Mouse (Mus musculus) kidney, adult 9 months (tissue): ENCODE measurements around the gene Jph4.

Experiments used
- DNase-seq: peaks from one replicate; pipeline ENCODE4 v3.0.0; 2022

Jph4 gene

GRCm38 (mm10) chr14:55093927-55094326, 22.8 kb downstream of the Jph4 start:
- DNase-seq: no peak

GRCm38 (mm10) chr14:55092011-55092577, 24.6 kb downstream of the Jph4 start, which contains the start of gene Zfhx2:
Gene Zfhx2 (minus strand): TSS chr14:55092324.
- peak; percentile 97 for DNase-seq

DNA sequence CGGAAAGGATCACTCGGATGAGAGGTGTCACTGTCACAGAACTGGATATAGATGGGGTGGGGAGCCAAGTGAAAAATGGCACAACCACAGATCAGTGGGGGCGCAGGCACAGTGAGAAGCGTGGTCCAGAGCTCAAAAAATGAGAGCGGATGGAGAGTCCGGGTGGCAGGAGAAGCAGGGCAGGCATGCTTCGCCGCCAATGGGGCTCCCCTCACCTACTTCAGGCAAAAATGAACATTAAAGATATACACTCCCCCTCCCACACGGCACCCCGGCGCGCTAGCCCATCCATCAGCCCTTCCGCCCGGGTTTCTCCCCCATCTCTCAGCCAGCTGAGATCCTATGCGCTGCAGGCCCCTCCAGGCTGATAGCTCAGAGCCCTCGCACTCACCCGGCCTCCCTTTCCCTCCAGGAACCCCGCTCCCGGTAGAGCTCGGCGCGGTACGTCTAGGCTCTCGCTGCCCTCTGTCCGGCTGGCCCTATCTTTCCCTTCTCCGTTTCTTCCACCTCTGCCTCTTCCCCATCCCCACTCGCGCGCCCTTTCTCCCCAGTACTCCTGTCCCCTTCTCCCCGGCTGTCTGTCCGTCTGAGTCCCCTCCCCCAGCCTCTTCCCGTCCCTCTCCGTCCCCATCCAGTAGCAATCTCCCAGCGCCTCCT, 25.4 kb downstream of the Jph4 start:
- DNase-seq: no peak

DNA sequence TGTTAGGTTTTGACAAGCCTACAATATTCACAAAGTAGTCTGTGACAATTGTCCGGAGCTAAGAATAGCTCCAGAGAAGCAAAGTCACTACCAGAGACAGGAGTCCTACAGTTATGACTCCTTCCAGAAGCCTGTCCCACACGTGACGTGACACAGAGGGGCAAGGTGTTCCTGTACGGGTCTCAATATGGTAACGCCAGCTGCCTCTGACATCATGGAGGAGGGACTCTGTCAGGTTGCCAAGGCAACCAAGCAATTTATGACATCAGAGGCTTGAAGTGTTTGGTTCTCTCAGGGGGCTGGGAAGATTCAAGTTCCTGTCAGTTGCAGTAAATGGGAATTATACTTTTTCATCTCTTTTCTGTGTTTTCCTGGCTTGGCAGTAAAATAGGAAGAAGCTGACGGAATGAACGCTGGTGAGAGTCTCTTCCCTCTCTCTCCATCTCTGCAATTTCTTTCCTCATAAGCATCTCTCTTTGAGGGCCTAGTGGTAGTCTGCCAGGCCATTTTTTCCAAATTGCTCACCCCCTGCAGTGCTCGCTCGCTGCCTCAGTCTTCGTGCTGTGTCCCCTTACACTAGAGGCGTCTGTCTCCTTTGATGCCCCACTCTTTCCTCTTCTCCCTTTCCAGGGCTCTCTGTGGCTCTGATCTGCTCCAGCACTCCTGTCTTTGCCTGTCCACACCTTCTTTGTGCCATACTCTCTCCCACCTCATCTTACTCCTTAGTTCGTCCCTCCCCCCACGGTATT, 27.4 kb downstream of the Jph4 start:
- peak; percentile 25 for DNase-seq

GRCm38 (mm10) chr14:55086009-55086514, 30.7 kb downstream of the Jph4 start:
- DNase-seq: no peak

GRCm38 (mm10) chr14:55085324-55086008, 31.3 kb downstream of the Jph4 start:
- peak; percentile 84 for DNase-seq

DNA sequence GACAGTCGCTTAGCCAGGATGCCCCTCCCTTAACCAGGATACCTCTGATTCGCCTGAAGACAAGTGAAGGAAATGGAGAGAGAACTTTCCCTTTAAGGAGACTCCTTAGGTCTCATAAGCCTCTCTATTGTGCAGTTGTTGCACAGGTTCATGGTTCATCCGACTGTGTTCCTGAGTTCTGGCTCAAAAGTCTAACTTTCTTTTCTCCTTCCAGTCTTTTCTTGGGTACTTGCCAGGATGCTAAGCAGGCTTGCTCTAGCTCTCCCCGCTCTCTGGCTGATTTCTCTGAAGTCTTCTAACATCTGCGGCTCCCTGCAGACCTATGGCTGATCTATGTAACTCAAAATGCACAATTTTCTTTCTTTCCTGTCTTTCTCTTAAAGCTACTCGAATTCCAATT, 33.3 kb downstream of the Jph4 start:
- DNase-seq: peak; percentile 85

GRCm38 (mm10) chr14:55081105-55081504, 35.6 kb downstream of the Jph4 start:
- DNase-seq: no peak

GRCm38 (mm10) chr14:55079214-55079970, 37.3 kb downstream of the Jph4 start:
- DNase-seq: peak; percentile 73

GRCm38 (mm10) chr14:55078366-55078989, 38.3 kb downstream of the Jph4 start:
- DNase-seq: no peak

DNA sequence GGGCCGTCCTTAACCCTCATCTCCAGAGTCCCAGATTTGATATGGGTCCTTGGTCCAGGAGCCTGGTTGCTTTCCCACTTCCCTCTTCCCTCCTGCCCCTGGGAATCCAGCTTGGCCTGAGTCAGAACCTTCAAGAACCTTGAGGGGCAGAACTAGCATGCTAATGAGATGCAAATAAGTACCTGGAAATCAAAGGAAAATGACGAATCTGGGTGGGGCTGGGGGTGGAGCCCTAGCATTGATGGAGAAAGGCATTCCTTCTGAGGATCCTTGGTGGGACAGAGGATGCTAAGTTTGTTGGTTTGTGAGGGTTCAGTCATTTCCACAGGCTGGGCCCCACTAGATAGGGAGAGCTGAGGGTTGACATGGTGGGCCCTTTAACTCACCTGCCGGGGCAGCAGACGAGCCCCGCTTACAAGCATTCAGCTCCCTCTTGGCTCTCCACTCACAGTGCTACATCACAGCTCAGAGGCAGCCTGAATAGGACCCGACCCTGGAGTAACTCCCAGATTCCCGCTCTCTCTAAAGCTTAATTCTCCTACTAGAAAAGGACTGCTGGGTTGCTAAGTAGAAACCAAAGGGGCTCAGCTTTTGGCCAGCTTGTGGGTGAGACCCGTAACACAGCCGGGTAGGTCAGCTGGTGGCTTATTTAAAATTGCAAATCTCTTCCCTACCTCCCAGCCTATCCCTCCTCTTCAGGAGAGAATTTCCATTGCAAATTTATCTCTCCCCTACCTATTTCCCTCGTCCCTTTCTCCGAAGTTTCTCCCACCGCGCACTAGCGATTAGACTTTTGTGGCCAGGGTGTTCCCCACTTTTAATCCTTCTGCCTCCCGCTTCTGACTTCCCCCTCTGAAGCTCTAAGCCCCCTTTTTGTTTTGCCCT, 39.0 kb downstream of the Jph4 start:
- DNase-seq: no peak

DNA sequence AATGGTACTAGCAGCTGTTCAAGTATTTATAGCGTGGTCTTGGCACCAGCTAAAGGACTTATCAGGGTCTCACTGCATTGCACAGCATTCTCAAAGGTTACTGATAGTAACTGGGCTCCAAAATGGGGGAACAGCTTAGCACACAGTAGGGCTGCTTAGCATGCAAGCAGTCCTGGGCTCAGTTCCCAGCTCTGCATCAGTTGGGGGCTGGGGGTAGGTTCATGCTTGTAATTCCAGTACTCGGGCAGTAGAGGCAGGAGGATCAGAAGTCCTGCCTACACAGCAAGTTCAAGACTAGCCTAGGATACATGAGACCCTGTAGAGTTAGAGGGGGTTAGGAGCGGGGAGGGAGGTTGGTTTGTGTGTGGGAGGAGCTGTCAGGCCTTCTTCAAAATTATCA, 39.8 kb downstream of the Jph4 start:
- no peak for DNase-seq

DNA sequence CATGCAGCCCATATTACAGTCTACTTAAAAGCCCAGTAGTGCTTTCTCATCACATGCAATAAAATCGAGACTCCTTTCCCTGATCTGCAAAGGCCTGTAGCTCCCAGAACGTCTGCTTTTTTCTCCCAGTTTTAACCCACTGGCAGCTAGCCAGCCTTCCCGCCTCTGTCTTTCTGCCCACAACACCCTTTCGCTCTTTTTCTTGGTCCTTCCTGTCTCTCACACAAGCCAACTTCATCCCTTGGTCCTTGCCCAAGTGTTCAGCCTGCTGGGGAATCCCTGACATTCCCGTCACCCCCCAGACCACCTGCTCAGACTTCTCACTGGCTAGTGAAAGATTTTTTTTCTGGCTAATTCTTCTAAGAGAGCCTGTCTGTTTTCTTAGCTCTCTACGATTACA, 40.5 kb downstream of the Jph4 start:
- no peak for DNase-seq

GRCm38 (mm10) chr14:55074416-55074815, 42.3 kb downstream of the Jph4 start:
- DNase-seq: no peak

DNA sequence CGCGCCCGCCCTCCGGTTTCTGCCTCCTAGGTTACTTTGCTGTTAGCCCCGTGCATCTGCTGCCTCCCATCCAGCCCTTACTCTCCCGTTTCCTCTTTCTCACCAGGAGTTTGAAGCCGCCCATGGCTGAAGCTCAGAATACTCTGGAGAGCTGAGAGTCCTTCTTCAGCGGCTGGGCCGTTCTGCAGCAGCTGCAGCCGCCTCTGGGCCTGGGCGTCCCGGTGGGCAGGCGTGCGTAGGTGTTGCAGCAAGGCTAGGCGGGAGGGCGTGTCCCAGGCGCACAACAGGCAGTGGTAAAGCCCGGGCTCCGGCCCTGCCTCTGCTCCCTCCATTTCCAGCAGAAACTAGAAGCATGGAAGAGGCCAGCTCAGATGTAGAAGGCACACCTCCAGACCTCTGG, 45.0 kb downstream of the Jph4 start:
- DNase-seq: no peak

GRCm38 (mm10) chr14:55066042-55066441, 50.7 kb downstream of the Jph4 start:
- DNase-seq: no peak

DNA sequence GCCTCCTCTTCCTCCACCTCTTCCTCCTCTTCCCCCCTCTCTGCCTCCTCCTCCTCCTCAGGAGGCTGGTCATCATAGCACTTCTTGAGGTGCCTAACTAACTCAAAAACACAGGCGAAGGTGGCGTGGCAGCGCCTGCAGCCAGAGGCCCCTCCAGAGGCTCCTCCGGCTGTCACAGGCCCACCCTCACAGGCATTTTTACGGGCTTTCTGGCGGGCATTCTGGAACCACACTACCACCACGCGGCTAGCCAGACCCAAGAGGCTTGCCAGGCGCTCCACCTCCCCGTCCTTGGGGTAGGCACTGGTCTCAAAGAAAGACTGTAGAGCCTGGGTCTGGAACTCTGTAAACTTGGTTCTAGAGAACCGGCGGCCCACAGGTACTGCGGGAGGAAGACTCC, 51.3 kb downstream of the Jph4 start:
- DNase-seq: no peak

DNA sequence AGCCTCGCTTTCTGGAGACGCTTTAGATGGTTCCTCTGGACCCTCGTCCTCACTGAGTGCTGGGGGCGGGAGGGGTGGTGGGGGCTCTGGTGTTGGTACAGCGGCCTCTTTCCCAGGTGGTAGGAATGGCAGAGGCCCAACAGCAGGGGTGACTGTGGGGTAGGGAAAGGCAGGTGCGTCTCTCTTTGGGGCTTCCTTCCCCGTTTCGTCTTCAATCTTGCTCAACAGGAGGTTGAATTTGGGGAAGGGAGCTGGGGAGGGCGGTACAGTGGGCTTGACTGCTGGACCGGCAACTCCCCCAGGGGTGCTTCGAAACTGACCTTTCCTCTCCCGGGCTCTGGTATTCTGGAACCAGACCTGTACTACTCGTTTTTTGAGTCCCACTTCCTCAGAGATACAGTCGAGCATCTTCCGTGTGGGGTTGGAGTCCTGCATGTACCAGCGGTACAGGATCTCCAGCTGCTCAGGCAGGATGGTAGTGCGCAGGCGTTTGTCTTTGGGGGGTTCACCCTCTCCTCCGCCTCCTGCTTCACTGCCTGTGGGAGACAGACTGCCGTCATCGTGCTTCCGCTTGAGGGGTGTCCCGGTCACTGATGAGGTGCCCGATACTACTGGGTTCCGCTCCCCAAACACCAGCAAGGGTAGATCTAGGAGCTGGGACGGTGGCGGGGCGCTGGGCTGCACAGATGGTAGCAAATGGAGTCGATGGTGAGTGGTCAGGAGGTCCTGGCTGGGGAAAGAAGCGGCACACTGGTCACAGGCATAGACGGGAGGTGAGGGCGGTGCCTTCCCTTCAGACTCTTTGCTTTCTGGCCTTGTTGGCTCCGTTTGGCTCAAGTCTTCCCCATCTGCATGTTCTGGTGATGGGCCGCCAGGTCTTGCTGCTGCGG, 52.0 kb downstream of the Jph4 start:
- DNase-seq: no peak

- no peak for DNase-seq
Measured at GRCm38 (mm10) chr14:55063581-55064381, 53.0 kb downstream of the Jph4 start.
